Mouse (Mus musculus) T-cell, adult 2 months (primary cell): ENCODE results near the gene Ddx28.

Source experiments
- DNase-seq: peaks from one replicate; pipeline ENCODE4 v3.0.0; 2022; ENCODE audit warnings: low spot score

Gene Ddx28

GRCm38 (mm10) chr8:105965905-105966341 lies 45.8 kb downstream of the Ddx28 start, which contains the start of gene Slc12a4:
Gene Slc12a4 (minus strand): TSS chr8:105966097.
- DNase-seq: peak; percentile 66

- DNase-seq: peak; percentile 38
These were observed 46.3 kb downstream of the Ddx28 start for GRCm38 (mm10) chr8:105965266-105965904.

- no peak for DNase-seq
These were observed 47.0 kb downstream of the Ddx28 start for GRCm38 (mm10) chr8:105964506-105965265.

GRCm38 (mm10) chr8:105961536-105961935 lies 50.1 kb downstream of the Ddx28 start:
- DNase-seq: no peak

- DNase-seq: no peak
These were observed 50.6 kb downstream of the Ddx28 start for GRCm38 (mm10) chr8:105961101-105961500.
